Mouse (Mus musculus): ENCODE results near the gene Eif1b.

DNA sequence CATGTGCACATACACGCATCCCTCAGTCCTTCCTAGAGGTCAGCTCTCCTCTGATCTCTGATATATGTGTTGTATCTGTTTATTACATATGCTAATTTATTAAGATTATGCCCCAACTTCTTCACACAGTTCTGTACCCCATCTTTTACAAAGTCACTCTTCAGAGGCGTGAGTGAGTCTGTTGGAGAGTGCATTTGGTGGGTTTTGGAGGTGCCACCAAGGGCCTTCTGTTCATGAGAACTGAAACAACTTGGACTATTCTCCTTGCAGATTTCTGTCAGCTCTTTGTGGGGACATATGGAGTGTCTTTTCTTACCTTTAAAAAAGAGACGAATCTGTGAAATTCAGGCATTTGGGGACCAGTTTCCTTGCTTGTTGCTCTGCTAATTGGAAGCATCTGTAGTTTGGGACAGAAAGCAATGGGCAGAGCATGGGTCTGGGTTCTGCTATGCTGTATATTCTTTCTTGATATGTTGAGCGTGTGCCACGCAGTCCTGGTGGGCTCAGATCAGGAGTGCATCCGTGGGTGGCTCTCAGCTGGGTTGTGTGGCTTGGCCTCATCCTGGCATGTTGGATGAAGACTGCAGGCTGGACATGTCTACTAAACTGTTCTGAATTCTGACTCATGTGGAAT is 42.2 kb upstream of the Eif1b start:
- TF ChIP-seq CTCF (IDR thresholded peaks at IDR 0.05; ENCODE audit: low read depth): no peak
- no peak for TF ChIP-seq EP300 (optimal IDR thresholded peaks at IDR 0.05)

Data from stomach, postnatal 0 days (tissue).